Mouse (Mus musculus) ES-E14 (cell line): Measurements from ENCODE around the gene Afap1. TPM values are rescaled to one million over a fixed set of nuclear protein-coding genes. Genes with fewer than 3 reads are reported as not detected.

ENCODE experiments used
- DNase-seq: peaks from one replicate; pipeline ENCODE4 v3.0.0-alpha.2; 2013; ENCODE audit warnings: low read depth, low spot score
- H3K27ac ChIP-seq: 2 replicates; pipeline ENCODE4 v1.5.1; 2012; ENCODE audit warnings: low read depth, mild to moderate bottlenecking, low read length, moderate library complexity, mixed read lengths; ENCODE audit not compliant: poor library complexity, insufficient read depth, severe bottlenecking
- H3K36me3 ChIP-seq: 2 replicates; pipeline ENCODE4 v1.6.1; 2012; ENCODE audit warnings: mild to moderate bottlenecking, low read length, moderate library complexity, mixed read lengths; ENCODE audit not compliant: control insufficient read depth, poor library complexity, insufficient read depth, severe bottlenecking
- H3K4me1 ChIP-seq, 2 experiments: fragments of 150-350 bp in 1 of 2; sonication (generic) in 1 of 2; 2 replicates each; pipeline ENCODE4 v1.6.1; 2012; ENCODE audit warnings: low read length in 2 of 2, mild to moderate bottlenecking in 1 of 2, mixed read lengths in 1 of 2; ENCODE audit not compliant: control insufficient read depth in 2 of 2, insufficient read depth in 2 of 2, poor library complexity in 1 of 2
- H3K4me3 ChIP-seq, 2 experiments: fragments of 150-350 bp in 1 of 2; sonication (generic) in 1 of 2; 2 replicates each; pipeline ENCODE4 v1.5.1; 2012; ENCODE audit warnings: low read length in 2 of 2, low read depth in 1 of 2, mild to moderate bottlenecking in 1 of 2, mixed read lengths in 1 of 2; ENCODE audit not compliant: insufficient read depth in 1 of 2, poor library complexity in 1 of 2, severe bottlenecking in 1 of 2
- H3K9ac ChIP-seq: 2 replicates; pipeline ENCODE4 v1.6.1; 2012; ENCODE audit warnings: low read depth, mild to moderate bottlenecking, low read length, mixed read lengths; ENCODE audit not compliant: poor library complexity, insufficient read depth, severe bottlenecking
- H3K9me3 ChIP-seq: fragments of 150-350 bp; sonication (generic); 2 replicates; pipeline ENCODE4 v1.6.1; 2012; ENCODE audit warnings: low read depth, mild to moderate bottlenecking, low read length; ENCODE audit not compliant: control insufficient read depth, insufficient read depth
- CHD2 ChIP-seq: IDR thresholded peaks from 2 replicates; pipeline ENCODE4 v1.6.1; 2014; ENCODE audit warnings: mild to moderate bottlenecking, low read depth, low read length, inconsistent platforms
- HCFC1 ChIP-seq: IDR thresholded peaks from 2 replicates; pipeline ENCODE4 v1.6.1; 2012; ENCODE audit warnings: low read length, inconsistent platforms, borderline replicate concordance; ENCODE audit not compliant: insufficient read depth
- MAFK ChIP-seq: IDR thresholded peaks from 2 replicates; pipeline ENCODE4 v1.6.1; 2014; ENCODE audit warnings: mild to moderate bottlenecking, low read depth, low read length, inconsistent platforms; ENCODE audit not compliant: insufficient read depth
- ZC3H11A ChIP-seq: IDR thresholded peaks from 2 replicates; pipeline ENCODE4 v1.6.1; 2012; ENCODE audit warnings: low read depth, mild to moderate bottlenecking, inconsistent platforms, low read length, borderline replicate concordance
- ZNF384 ChIP-seq: IDR thresholded peaks from 2 replicates; pipeline ENCODE4 v1.6.1; 2012; ENCODE audit warnings: low read depth, low read length, inconsistent platforms
- in situ Hi-C, 2 experiments: fragments of 600-800 bp; cut with MboI; formaldehyde crosslinking; loops; one replicate each; pipeline ENCODE4 v1.15.1; 2025; ENCODE audit warnings: low sequenced_read_pairs in 2 of 2, inconsistent platforms in 1 of 2; ENCODE audit not compliant: unreplicated experiment in 2 of 2
- total RNA-seq: library from RNA; depleted of rRNA; stranded (reverse); fragments of 300-350 nt; gene quantifications from 2 replicates; pipeline ENCODE4 v1.2.3, GENCODE M21; 2012

Gene Afap1
- total RNA-seq, 1 experiment = 13.7 TPM

DNA sequence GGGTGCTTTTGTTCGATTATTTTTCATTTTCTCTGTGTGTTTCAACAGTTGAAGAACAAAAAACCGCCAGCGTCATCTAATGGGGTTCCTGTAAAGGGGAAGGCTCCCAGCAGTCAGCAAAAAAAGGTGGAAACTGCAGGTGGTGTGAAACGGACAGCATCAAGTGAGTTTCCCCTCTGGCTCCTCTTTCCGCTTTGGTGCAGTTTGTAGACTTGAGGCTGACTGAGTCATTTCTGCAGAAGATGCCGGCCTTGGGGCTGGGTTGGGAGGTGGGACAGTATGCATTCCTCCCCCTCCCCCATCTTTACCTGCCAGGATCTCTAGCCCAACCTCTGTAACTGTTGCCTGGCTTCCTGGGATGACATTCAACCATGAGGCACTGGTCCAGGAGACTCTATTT lies 96.4 kb downstream of the Afap1 start:
- TF ChIP-seq ZC3H11A (no peak), HCFC1 (no peak), MAFK (no peak), CHD2 (no peak), ZNF384 (no peak)
- no peak overlapping the region for H3K9ac ChIP-seq
- no peaks in the 10 kb centered on the region for H3K9me3 ChIP-seq
- no peak for DNase-seq
- peaks cover 0 to 17% of the 10 kb centered on the region in 2 experiments; a peak in 2 of 4 replicates for H3K4me1 ChIP-seq
- no peak overlapping the region for H3K4me3 ChIP-seq
- no peaks in the 10 kb centered on the region for H3K36me3 ChIP-seq
- no peak overlapping the region for H3K27ac ChIP-seq
- in situ Hi-C loops = no loop called here

DNA sequence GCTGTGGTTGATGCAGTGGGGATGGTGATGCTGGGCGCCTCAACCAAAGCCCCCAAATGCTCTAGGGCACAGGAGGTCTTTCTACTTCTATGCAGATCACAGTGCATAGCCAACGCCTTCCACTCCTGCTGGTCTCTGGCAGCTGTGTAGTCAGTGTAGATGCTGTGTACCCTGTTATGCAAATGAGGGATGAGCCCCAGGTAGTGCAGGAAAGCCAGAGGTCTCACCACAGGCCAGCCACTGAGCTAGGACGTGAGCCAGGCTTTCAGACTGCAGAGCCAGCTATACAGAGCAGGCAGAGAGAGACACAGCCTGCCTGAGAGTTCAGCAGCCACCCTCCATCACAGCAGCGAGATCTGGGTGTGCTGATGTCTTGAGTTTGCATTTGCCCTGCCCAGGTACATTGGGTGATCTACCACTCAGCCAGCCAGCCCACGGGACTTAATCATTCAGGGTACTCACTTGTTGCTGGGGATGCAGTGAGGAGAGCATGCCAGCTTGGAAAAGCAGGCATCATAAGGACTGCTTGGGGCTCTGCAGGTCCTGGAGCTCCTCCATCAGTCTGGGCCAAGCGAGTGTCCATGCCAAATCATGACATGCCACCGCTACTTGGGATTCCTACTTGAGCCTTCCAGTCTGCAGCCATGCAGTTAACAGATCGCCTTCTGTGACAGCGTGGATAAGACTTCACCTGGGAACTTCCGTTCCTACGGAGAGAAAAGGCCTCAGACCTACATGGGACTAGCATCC lies 97.0 kb downstream of the Afap1 start:
- Histone ChIP-seq H3K36me3 (no peaks in the 10 kb centered on the region), H3K9me3 (no peaks in the 10 kb centered on the region), H3K4me1 (peaks cover 0 to 17% of the 10 kb centered on the region in 2 experiments; a peak in 2 of 4 replicates), H3K27ac (peak overlapping the region; percentile 15; the same call in 1 of the 2 replicates), H3K4me3 (no peak overlapping the region), H3K9ac (no peak overlapping the region)
- in situ Hi-C loops = no loop called here
- no peak for TF ChIP-seq HCFC1
- no peak for TF ChIP-seq ZNF384
- TF ChIP-seq ZC3H11A = no peak
- no peak for TF ChIP-seq MAFK
- TF ChIP-seq CHD2 = no peak
- DNase-seq = no peak

DNA sequence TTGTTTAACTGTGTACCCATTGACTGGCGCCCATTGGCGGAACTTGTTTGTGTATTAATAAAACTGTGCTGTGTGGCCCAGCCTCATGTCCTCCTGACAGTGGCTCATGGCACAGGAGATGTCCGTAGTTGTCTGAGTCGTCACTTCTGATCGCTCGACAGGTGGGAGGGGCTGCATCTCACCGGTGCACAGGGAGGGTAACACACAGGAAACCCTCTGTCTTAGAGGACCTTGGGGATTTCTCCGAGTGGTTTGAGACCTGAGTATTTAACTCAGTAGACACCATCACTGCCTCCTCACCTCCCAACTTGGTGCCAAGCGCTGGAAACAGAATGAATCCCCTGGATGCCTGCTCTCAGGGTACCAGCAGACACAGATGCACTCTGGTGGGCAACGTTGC lies 110.7 kb downstream of the Afap1 start:
- no peak overlapping the region for H3K27ac ChIP-seq
- H3K4me1 ChIP-seq = no peaks in the 10 kb centered on the region
- no peak overlapping the region for H3K9ac ChIP-seq
- no peak for DNase-seq
- TF ChIP-seq ZC3H11A = no peak
- no peak for TF ChIP-seq HCFC1
- no peak for TF ChIP-seq CHD2
- TF ChIP-seq ZNF384 = no peak
- no peak for TF ChIP-seq MAFK
- H3K36me3 ChIP-seq = no peaks in the 10 kb centered on the region
- in situ Hi-C loops = no loop called here
- no peak overlapping the region for H3K4me3 ChIP-seq
- H3K9me3 ChIP-seq = no peaks in the 10 kb centered on the region

DNA sequence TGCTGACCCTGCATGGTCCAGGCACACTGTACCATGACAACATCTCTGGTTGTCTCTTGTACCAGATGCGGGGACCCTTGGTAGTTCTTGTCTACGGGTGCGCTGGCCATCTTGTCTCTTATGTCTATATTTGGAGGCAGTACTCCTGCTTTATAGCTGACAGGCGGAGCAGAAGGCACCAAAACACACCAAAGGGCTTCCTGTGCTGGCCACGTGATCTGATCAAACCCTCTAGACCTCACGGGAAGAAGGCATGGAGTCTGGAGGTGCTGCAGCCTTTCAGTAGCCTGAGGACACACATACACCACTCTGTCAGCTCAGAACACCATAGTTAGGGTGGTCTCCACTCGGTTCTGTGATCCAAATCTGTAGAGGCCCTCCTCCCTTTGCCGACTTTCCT lies 113.0 kb downstream of the Afap1 start:
- no peak for DNase-seq
- Histone ChIP-seq H3K9me3 (no peaks in the 10 kb centered on the region), H3K9ac (no peak overlapping the region), H3K36me3 (no peaks in the 10 kb centered on the region), H3K4me3 (no peak overlapping the region), H3K27ac (no peak overlapping the region), H3K4me1 (no peaks in the 10 kb centered on the region)
- in situ Hi-C loops = no loop called here
- TF ChIP-seq ZC3H11A = no peak
- TF ChIP-seq CHD2 = no peak
- no peak for TF ChIP-seq ZNF384
- no peak for TF ChIP-seq HCFC1
- TF ChIP-seq MAFK = no peak
